Mouse (Mus musculus) ES-Bruce4 (cell line): ENCODE measurements around the gene Fam111a.

Source experiments
- CTCF ChIP-seq: IDR thresholded peaks from one replicate; pipeline ENCODE4 v1.8.1; 2011; ENCODE audit warnings: low read depth, low read length
- EP300 ChIP-seq: IDR thresholded peaks from 2 replicates; pipeline ENCODE4 v1.6.1; 2011; ENCODE audit warnings: low read depth, low read length; ENCODE audit not compliant: insufficient read depth

GRCm38 (mm10) chr19:12595135-12595529 lies 49.6 kb downstream of the Fam111a start:
- TF ChIP-seq CTCF (no peak), EP300 (no peak)
